Mouse (Mus musculus) stomach, embryonic 15.5 days (tissue): ENCODE results near the gene Cox17. TPM values are rescaled to one million over a fixed set of nuclear protein-coding genes. Genes with fewer than 3 reads are reported as not detected.

ENCODE experiments used
- ATAC-seq: fragments of 200-750 bp; cut with Nextera tagmentation; 2 replicates; pipeline ENCODE4 v1.8.0; 2017; ENCODE audit warnings: low read depth, moderate number of reproducible peaks, moderate TSS enrichment; ENCODE audit not compliant: insufficient read depth, low FRiP score
- H3K27ac ChIP-seq: fragments of 300-500 bp; sonication (generic); 2 replicates; pipeline ENCODE4 v1.5.1; 2015; ENCODE audit warnings: mild to moderate bottlenecking, inconsistent platforms
- H3K27me3 ChIP-seq: fragments of 300-500 bp; sonication (generic); replicated peaks from 2 replicates; pipeline ENCODE4 v1.6.1; 2015; ENCODE audit warnings: inconsistent platforms
- H3K36me3 ChIP-seq: fragments of 300-500 bp; sonication (generic); 2 replicates; pipeline ENCODE4 v1.6.1; 2015; ENCODE audit warnings: inconsistent platforms
- H3K4me1 ChIP-seq: fragments of 300-500 bp; sonication (generic); 2 replicates; pipeline ENCODE4 v1.6.1; 2015; ENCODE audit warnings: inconsistent platforms
- H3K4me2 ChIP-seq: fragments of 300-500 bp; sonication (generic); 2 replicates; pipeline ENCODE4 v1.6.1; 2015; ENCODE audit warnings: mild to moderate bottlenecking, inconsistent platforms
- H3K4me3 ChIP-seq: fragments of 300-500 bp; sonication (generic); replicated peaks from 2 replicates; pipeline ENCODE4 v1.5.1; 2015; ENCODE audit warnings: inconsistent platforms
- H3K9ac ChIP-seq: fragments of 300-500 bp; sonication (generic); 2 replicates; pipeline ENCODE4 v1.6.1; 2015; ENCODE audit warnings: inconsistent platforms
- H3K9me3 ChIP-seq: fragments of 300-500 bp; sonication (generic); 2 replicates; pipeline ENCODE4 v1.6.1; 2016; ENCODE audit warnings: inconsistent platforms
- WGBS: fragments of 180-500 bp; shearing (Covaris S2); methylation state at CpG from one replicate; pipeline ENCODE4 v1.1.7; 2015; 5-methylcytosine and 5-hydroxymethylcytosine counted together
- polyA plus RNA-seq: library from polyadenylated mRNA; unstranded; fragments of >200 nt; fragmentation: Nextera tagmentation; extraction: Ambion mirVana; gene quantifications from 2 replicates; pipeline ENCODE4 v1.2.1, GENCODE M21; 2015

Cox17 gene
- polyA plus RNA-seq, 1 experiment from 2014 or later: 181 TPM

GRCm38 (mm10) chr16:38350939-38351338 lies 4.1 kb downstream of the Cox17 start:
- H3K4me2 ChIP-seq: no peak overlapping the region
- H3K9me3 ChIP-seq: no peaks in the 10 kb centered on the region
- no peak overlapping the region for H3K9ac ChIP-seq
- H3K36me3 ChIP-seq: 0 out of 2 replicates have a peak, but pooled peaks cover 9% of the 10 kb centered on the region
- no peak overlapping the region for H3K27ac ChIP-seq
- 58% methylated on average over 6 of the region's 6 CpGs for WGBS
- H3K4me3 ChIP-seq: no peak overlapping the region
- H3K27me3 ChIP-seq: no peaks in the 10 kb centered on the region
- H3K4me1 ChIP-seq: peaks cover 7% of the 10 kb centered on the region; the same call in 1 of the 2 replicates
- no peak for ATAC-seq

GRCm38 (mm10) chr16:38352031-38352430 lies 5.2 kb downstream of the Cox17 start:
- Histone ChIP-seq H3K4me2 (no peak overlapping the region), H3K4me1 (peaks cover 7% of the 10 kb centered on the region; the same call in 1 of the 2 replicates), H3K4me3 (no peak overlapping the region), H3K27me3 (no peaks in the 10 kb centered on the region), H3K9me3 (no peaks in the 10 kb centered on the region), H3K27ac (no peak overlapping the region), H3K36me3 (0 out of 2 replicates have a peak, but pooled peaks cover 9% of the 10 kb centered on the region), H3K9ac (no peak overlapping the region)
- ATAC-seq: no peak
- 78% methylated on average over 7 of the region's 7 CpGs for WGBS

- peaks cover 4% of the 10 kb centered on the region; the same call in 1 of the 2 replicates for H3K4me1 ChIP-seq
- H3K9me3 ChIP-seq: no peaks in the 10 kb centered on the region
- ATAC-seq: no peak
- no peak overlapping the region for H3K9ac ChIP-seq
- H3K27me3 ChIP-seq: no peaks in the 10 kb centered on the region
- no peak overlapping the region for H3K27ac ChIP-seq
- 0 out of 2 replicates have a peak, but pooled peaks cover 9% of the 10 kb centered on the region for H3K36me3 ChIP-seq
- no peak overlapping the region for H3K4me3 ChIP-seq
- H3K4me2 ChIP-seq: no peak overlapping the region
Observed at GRCm38 (mm10) chr16:38352851-38353250, 6.1 kb downstream of the Cox17 start.

GRCm38 (mm10) chr16:38353642-38354041 lies 6.9 kb downstream of the Cox17 start:
- WGBS: 85% methylated on average over 2 of the region's 2 CpGs
- H3K9ac ChIP-seq: no peak overlapping the region
- no peak for ATAC-seq
- 0 out of 2 replicates have a peak, but pooled peaks cover 9% of the 10 kb centered on the region for H3K36me3 ChIP-seq
- no peaks in the 10 kb centered on the region for H3K9me3 ChIP-seq
- no peaks in the 10 kb centered on the region for H3K27me3 ChIP-seq
- H3K4me3 ChIP-seq: no peak overlapping the region
- no peak overlapping the region for H3K4me2 ChIP-seq
- no peak overlapping the region for H3K27ac ChIP-seq
- H3K4me1 ChIP-seq: no peaks in the 10 kb centered on the region

- 62% methylated on average over 5 of the region's 5 CpGs for WGBS
- Histone ChIP-seq H3K36me3 (0 out of 2 replicates have a peak, but pooled peaks cover 9% of the 10 kb centered on the region), H3K27me3 (no peaks in the 10 kb centered on the region), H3K27ac (no peak overlapping the region), H3K4me2 (no peak overlapping the region), H3K9me3 (no peaks in the 10 kb centered on the region), H3K4me1 (no peaks in the 10 kb centered on the region), H3K4me3 (no peak overlapping the region), H3K9ac (no peak overlapping the region)
- no peak for ATAC-seq
Observed at GRCm38 (mm10) chr16:38354185-38354913, 7.6 kb downstream of the Cox17 start.

- Histone ChIP-seq H3K4me3 (no peak overlapping the region), H3K9me3 (no peaks in the 10 kb centered on the region), H3K4me2 (no peak overlapping the region), H3K9ac (no peak overlapping the region), H3K27me3 (no peaks in the 10 kb centered on the region), H3K27ac (no peak overlapping the region), H3K36me3 (0 out of 2 replicates have a peak, but pooled peaks cover 4% of the 10 kb centered on the region), H3K4me1 (peaks cover 8% of the 10 kb centered on the region)
- ATAC-seq: no peak
- 86% methylated on average over 6 of the region's 6 CpGs for WGBS
Observed at GRCm38 (mm10) chr16:38358256-38358812, 11.5 kb downstream of the Cox17 start.

GRCm38 (mm10) chr16:38359241-38359640 lies 12.4 kb downstream of the Cox17 start:
- H3K9ac ChIP-seq: no peak overlapping the region
- no peaks in the 10 kb centered on the region for H3K27me3 ChIP-seq
- H3K27ac ChIP-seq: no peak overlapping the region
- H3K4me1 ChIP-seq: peaks cover 8% of the 10 kb centered on the region
- H3K4me3 ChIP-seq: no peak overlapping the region
- no peak overlapping the region for H3K4me2 ChIP-seq
- H3K9me3 ChIP-seq: no peaks in the 10 kb centered on the region
- H3K36me3 ChIP-seq: no peaks in the 10 kb centered on the region
- 80% methylated on average over 2 of the region's 2 CpGs for WGBS
- no peak for ATAC-seq

- H3K4me3 ChIP-seq: no peak overlapping the region
- H3K9ac ChIP-seq: no peak overlapping the region
- H3K4me1 ChIP-seq: peaks cover 8% of the 10 kb centered on the region
- H3K27me3 ChIP-seq: no peaks in the 10 kb centered on the region
- no peak overlapping the region for H3K4me2 ChIP-seq
- no peaks in the 10 kb centered on the region for H3K9me3 ChIP-seq
- H3K27ac ChIP-seq: no peak overlapping the region
- no peaks in the 10 kb centered on the region for H3K36me3 ChIP-seq
- 60% methylated on average over 3 of the region's 3 CpGs for WGBS
- no peak for ATAC-seq
Observed at GRCm38 (mm10) chr16:38359857-38360256, 13.1 kb downstream of the Cox17 start.

GRCm38 (mm10) chr16:38360317-38360716 lies 13.5 kb downstream of the Cox17 start:
- Histone ChIP-seq H3K4me2 (no peak overlapping the region), H3K4me1 (peaks cover 8% of the 10 kb centered on the region), H3K36me3 (no peaks in the 10 kb centered on the region), H3K9ac (no peak overlapping the region), H3K27me3 (no peaks in the 10 kb centered on the region), H3K4me3 (no peak overlapping the region), H3K9me3 (no peaks in the 10 kb centered on the region), H3K27ac (no peak overlapping the region)
- ATAC-seq: no peak
- WGBS: 30% methylated on average over 2 of the region's 2 CpGs

GRCm38 (mm10) chr16:38361933-38362332 lies 15.1 kb downstream of the Cox17 start, which contains the start of gene Popdc2:
Popdc2 (plus strand) TSS chr16:38362209.
- H3K9me3 ChIP-seq: no peaks in the 10 kb centered on the region
- 0 out of 2 replicates have a peak within 1 kb of the TSS, but pooled peaks have one; percentile 21 for H3K27ac ChIP-seq
- no peaks in the 10 kb centered on the region for H3K27me3 ChIP-seq
- H3K4me2 ChIP-seq: peak within 1 kb of the TSS; percentile 27
- peak within 1 kb of the TSS; percentile 8 for H3K4me3 ChIP-seq
- no peak within 1 kb of the TSS for H3K9ac ChIP-seq
- WGBS: 11% methylated on average over 10 of the region's 10 CpGs
- no peaks in the 10 kb centered on the region for H3K36me3 ChIP-seq
- no peak for ATAC-seq
- peaks cover 8% of the 10 kb centered on the region for H3K4me1 ChIP-seq

- peaks cover 8% of the 10 kb centered on the region for H3K4me1 ChIP-seq
- no peaks in the 10 kb centered on the region for H3K36me3 ChIP-seq
- H3K4me2 ChIP-seq: peak overlapping the region; percentile 27
- ATAC-seq: no peak
- H3K9ac ChIP-seq: no peak overlapping the region
- peak overlapping the region; percentile 8 for H3K4me3 ChIP-seq
- H3K9me3 ChIP-seq: no peaks in the 10 kb centered on the region
- no peaks in the 10 kb centered on the region for H3K27me3 ChIP-seq
- 65% methylated on average over 20 of the region's 20 CpGs for WGBS
- 0 out of 2 replicates have a peak overlapping the region, but pooled peaks have one; percentile 21 for H3K27ac ChIP-seq
Observed at GRCm38 (mm10) chr16:38362493-38363255, 15.9 kb downstream of the Cox17 start.

- H3K36me3 ChIP-seq: no peaks in the 10 kb centered on the region
- WGBS: 55% methylated on average over 3 of the region's 3 CpGs
- peak overlapping the region; percentile 8 for H3K4me3 ChIP-seq
- H3K9ac ChIP-seq: no peak overlapping the region
- H3K4me1 ChIP-seq: peaks cover 8% of the 10 kb centered on the region
- ATAC-seq: no peak
- H3K27ac ChIP-seq: no peak overlapping the region
- peak overlapping the region; percentile 12; the same call in 1 of the 2 replicates for H3K4me2 ChIP-seq
- H3K27me3 ChIP-seq: no peaks in the 10 kb centered on the region
- H3K9me3 ChIP-seq: no peaks in the 10 kb centered on the region
Observed at GRCm38 (mm10) chr16:38363256-38363595, 16.4 kb downstream of the Cox17 start.
